Mouse (Mus musculus): ENCODE measurements around the gene Lrrc10b. TPM values are rescaled to one million over a fixed set of nuclear protein-coding genes. Genes with fewer than 3 reads are reported as not detected.

The Lrrc10b gene
- polyA plus RNA-seq, 1 experiment from 2014 or later: not detected

GRCm38 (mm10) chr19:10486264-10486738, 29.0 kb upstream of the Lrrc10b start:
- DNase-seq (peak; percentile 53), ATAC-seq (peak; percentile 69)
- H3K27ac ChIP-seq (ENCODE audit: low read depth): no peak overlapping the region
- no peak overlapping the region for H3K9ac ChIP-seq (replicated peaks)
- H3K4me2 ChIP-seq (ENCODE audit: low read depth, low read length): no peak overlapping the region
- no peak overlapping the region for H3K4me3 ChIP-seq (ENCODE audit: low read depth, low read length)
- TF ChIP-seq CTCF (IDR thresholded peaks at IDR 0.05; ENCODE audit: low read depth) (peak; percentile 93), EP300 (IDR thresholded peaks at IDR 0.05; ENCODE audit: low read depth) (no peak)
- peaks cover 4% of the 10 kb centered on the region; the same call in 1 of the 2 replicates for H3K27me3 ChIP-seq (ENCODE audit: insufficient read depth, low read length)
- WGBS (ENCODE audit: insufficient replicate concordance): 19% methylated on average over 9 of the region's 9 CpGs
- H3K36me3 ChIP-seq (replicated peaks; ENCODE audit: insufficient read depth, low read length): no peaks in the 10 kb centered on the region
- H3K9me3 ChIP-seq (ENCODE audit: low read length): no peaks in the 10 kb centered on the region
- H3K4me1 ChIP-seq (ENCODE audit: insufficient read depth): no peaks in the 10 kb centered on the region

- TF ChIP-seq EP300 (IDR thresholded peaks at IDR 0.05; ENCODE audit: low read depth) (no peak), CTCF (IDR thresholded peaks at IDR 0.05; ENCODE audit: low read depth) (no peak)
- Histone ChIP-seq H3K4me1 (ENCODE audit: insufficient read depth) (no peaks in the 10 kb centered on the region), H3K9ac (replicated peaks) (no peak within 1 kb of the TSS), H3K36me3 (replicated peaks; ENCODE audit: insufficient read depth, low read length) (no peaks in the 10 kb centered on the region), H3K27me3 (ENCODE audit: insufficient read depth, low read length) (peaks cover 4% of the 10 kb centered on the region; the same call in 1 of the 2 replicates), H3K4me3 (ENCODE audit: low read depth, low read length) (no peak within 1 kb of the TSS), H3K4me2 (ENCODE audit: low read depth, low read length) (no peak within 1 kb of the TSS), H3K9me3 (ENCODE audit: low read length) (no peaks in the 10 kb centered on the region), H3K27ac (ENCODE audit: low read depth) (no peak within 1 kb of the TSS)
- no peak for DNase-seq
- 36% methylated on average over 6 of the region's 6 CpGs for WGBS (ENCODE audit: insufficient replicate concordance)
- ATAC-seq: no peak
Measured at GRCm38 (mm10) chr19:10482703-10483102, 25.4 kb upstream of the Lrrc10b start, which contains the start of gene Ppp1r32. Gene Ppp1r32 (minus strand): TSS chr19:10482928.

GRCm38 (mm10) chr19:10479541-10479940, 22.3 kb upstream of the Lrrc10b start:
- H3K4me3 ChIP-seq (ENCODE audit: low read depth, low read length): no peak overlapping the region
- H3K27me3 ChIP-seq (ENCODE audit: insufficient read depth, low read length): peaks cover 4% of the 10 kb centered on the region; the same call in 1 of the 2 replicates
- WGBS (ENCODE audit: insufficient replicate concordance): 37% methylated on average over 4 of the region's 4 CpGs
- DNase-seq (peak; percentile 28), ATAC-seq (peak; percentile 45; the same call in 1 of the 2 replicates)
- no peaks in the 10 kb centered on the region for H3K9me3 ChIP-seq (ENCODE audit: low read length)
- H3K4me1 ChIP-seq (ENCODE audit: insufficient read depth): no peaks in the 10 kb centered on the region
- no peak overlapping the region for H3K4me2 ChIP-seq (ENCODE audit: low read depth, low read length)
- no peak overlapping the region for H3K9ac ChIP-seq (replicated peaks)
- H3K27ac ChIP-seq (ENCODE audit: low read depth): no peak overlapping the region
- no peaks in the 10 kb centered on the region for H3K36me3 ChIP-seq (replicated peaks; ENCODE audit: insufficient read depth, low read length)
- TF ChIP-seq CTCF (IDR thresholded peaks at IDR 0.05; ENCODE audit: low read depth) (no peak), EP300 (IDR thresholded peaks at IDR 0.05; ENCODE audit: low read depth) (no peak)

- no peak overlapping the region for H3K9ac ChIP-seq (replicated peaks)
- TF ChIP-seq CTCF (IDR thresholded peaks at IDR 0.05; ENCODE audit: low read depth) (no peak), EP300 (IDR thresholded peaks at IDR 0.05; ENCODE audit: low read depth) (no peak)
- no peak overlapping the region for H3K4me3 ChIP-seq (ENCODE audit: low read depth, low read length)
- H3K9me3 ChIP-seq (ENCODE audit: low read length): no peaks in the 10 kb centered on the region
- WGBS (ENCODE audit: insufficient replicate concordance): 29% methylated on average over 6 of the region's 6 CpGs
- H3K36me3 ChIP-seq (replicated peaks; ENCODE audit: insufficient read depth, low read length): no peaks in the 10 kb centered on the region
- no peaks in the 10 kb centered on the region for H3K27me3 ChIP-seq (ENCODE audit: insufficient read depth, low read length)
- no peak overlapping the region for H3K27ac ChIP-seq (ENCODE audit: low read depth)
- ATAC-seq (no peak), DNase-seq (no peak)
- H3K4me1 ChIP-seq (ENCODE audit: insufficient read depth): no peaks in the 10 kb centered on the region
- no peak overlapping the region for H3K4me2 ChIP-seq (ENCODE audit: low read depth, low read length)
Measured at GRCm38 (mm10) chr19:10473779-10474178, 16.5 kb upstream of the Lrrc10b start.

- Histone ChIP-seq H3K4me2 (ENCODE audit: low read depth, low read length) (no peak overlapping the region), H3K27ac (ENCODE audit: low read depth) (no peak overlapping the region), H3K9ac (replicated peaks) (no peak overlapping the region), H3K27me3 (ENCODE audit: insufficient read depth, low read length) (no peaks in the 10 kb centered on the region), H3K9me3 (ENCODE audit: low read length) (no peaks in the 10 kb centered on the region), H3K4me1 (ENCODE audit: insufficient read depth) (no peaks in the 10 kb centered on the region), H3K36me3 (replicated peaks; ENCODE audit: insufficient read depth, low read length) (no peaks in the 10 kb centered on the region), H3K4me3 (ENCODE audit: low read depth, low read length) (no peak overlapping the region)
- 60% methylated on average over 3 of the region's 3 CpGs for WGBS (ENCODE audit: insufficient replicate concordance)
- TF ChIP-seq EP300 (IDR thresholded peaks at IDR 0.05; ENCODE audit: low read depth) (no peak), CTCF (IDR thresholded peaks at IDR 0.05; ENCODE audit: low read depth) (no peak)
- ATAC-seq (no peak), DNase-seq (no peak)
Measured at GRCm38 (mm10) chr19:10472958-10473357, 15.7 kb upstream of the Lrrc10b start.

- ATAC-seq: peak; percentile 73
Measured at GRCm38 (mm10) chr19:10469171-10469658, 11.9 kb upstream of the Lrrc10b start.

More at GRCm38 (mm10) chr19:10469171-10469658, 11.9 kb upstream of the Lrrc10b start:
- Histone ChIP-seq H3K4me3 (ENCODE audit: low read depth, low read length) (no peak overlapping the region), H3K9ac (replicated peaks) (no peak overlapping the region), H3K9me3 (ENCODE audit: low read length) (no peaks in the 10 kb centered on the region), H3K27me3 (ENCODE audit: insufficient read depth, low read length) (no peaks in the 10 kb centered on the region), H3K36me3 (replicated peaks; ENCODE audit: insufficient read depth, low read length) (no peaks in the 10 kb centered on the region), H3K27ac (ENCODE audit: low read depth) (peak overlapping the region; percentile 24; the same call in 1 of the 2 replicates), H3K4me1 (ENCODE audit: insufficient read depth) (0 out of 2 replicates have a peak, but pooled peaks cover 1% of the 10 kb centered on the region), H3K4me2 (ENCODE audit: low read depth, low read length) (no peak overlapping the region)
- 52% methylated on average over 8 of the region's 8 CpGs for WGBS (ENCODE audit: insufficient replicate concordance)
- DNase-seq: peak; percentile 55
- no peak for TF ChIP-seq EP300 (IDR thresholded peaks at IDR 0.05; ENCODE audit: low read depth)
- TF ChIP-seq CTCF (IDR thresholded peaks at IDR 0.05; ENCODE audit: low read depth): no peak

All from liver, postnatal 0 days (tissue).